Mouse (Mus musculus) cerebellum, adult 2 months (tissue): ENCODE measurements around the gene Dph7.

Experiments used
- CTCF ChIP-seq: fragments of 200-500 bp; IDR thresholded peaks from 2 replicates; pipeline ENCODE4 v1.5.1; 2011; ENCODE audit warnings: low read depth, mild to moderate bottlenecking, control low read depth, low read length, moderate library complexity, borderline replicate concordance; ENCODE audit not compliant: insufficient read depth
- POLR2A ChIP-seq: fragments of 200-500 bp; IDR thresholded peaks from 2 replicates; pipeline ENCODE4 v1.6.1; 2011; ENCODE audit warnings: low read length, control low read depth, borderline replicate concordance; ENCODE audit not compliant: insufficient read depth

DNA sequence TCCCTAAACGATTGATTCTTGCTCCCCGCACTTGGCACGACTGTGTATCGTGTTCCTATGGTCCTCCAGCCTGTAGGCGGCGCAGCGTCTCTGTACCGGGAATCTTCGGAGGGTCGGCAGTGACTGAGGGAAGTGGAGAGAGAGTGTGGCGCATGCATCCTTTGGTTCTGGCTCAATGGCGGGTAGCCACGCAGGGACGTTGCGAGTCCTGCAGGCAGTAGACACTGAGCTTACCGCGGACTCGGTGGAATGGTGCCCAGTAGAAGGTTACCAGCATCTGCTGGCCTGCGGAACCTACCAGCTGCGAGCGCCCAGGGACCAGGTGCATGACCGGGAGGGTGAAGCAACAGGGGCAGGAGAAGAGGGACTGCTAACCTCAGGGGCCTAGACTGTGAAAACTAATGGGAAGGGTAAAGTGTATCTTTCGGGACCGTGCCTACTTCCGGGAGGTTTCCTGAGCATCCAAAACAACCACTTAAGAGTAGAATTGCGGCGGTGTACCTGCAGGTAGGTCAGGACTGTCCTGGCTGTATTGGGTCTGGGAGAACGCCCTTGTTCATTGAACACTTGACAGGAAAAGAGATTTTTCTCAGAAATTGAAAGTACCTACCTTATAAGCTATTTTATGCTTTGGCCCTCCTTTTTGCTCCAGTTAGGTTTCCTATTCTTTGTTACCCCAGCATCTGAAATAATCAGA is at the start of gene Dph7:
- TF ChIP-seq CTCF (peak; percentile 91), POLR2A (peak; percentile 84)
